Mouse (Mus musculus) retina, embryonic 14.5 days (tissue): ENCODE data around the gene Tnfsf14.

Source experiments
- DNase-seq: peaks from one replicate; pipeline ENCODE4 v3.0.0-alpha.2; 2015; ENCODE audit warnings: low spot score

Tnfsf14 gene

DNA sequence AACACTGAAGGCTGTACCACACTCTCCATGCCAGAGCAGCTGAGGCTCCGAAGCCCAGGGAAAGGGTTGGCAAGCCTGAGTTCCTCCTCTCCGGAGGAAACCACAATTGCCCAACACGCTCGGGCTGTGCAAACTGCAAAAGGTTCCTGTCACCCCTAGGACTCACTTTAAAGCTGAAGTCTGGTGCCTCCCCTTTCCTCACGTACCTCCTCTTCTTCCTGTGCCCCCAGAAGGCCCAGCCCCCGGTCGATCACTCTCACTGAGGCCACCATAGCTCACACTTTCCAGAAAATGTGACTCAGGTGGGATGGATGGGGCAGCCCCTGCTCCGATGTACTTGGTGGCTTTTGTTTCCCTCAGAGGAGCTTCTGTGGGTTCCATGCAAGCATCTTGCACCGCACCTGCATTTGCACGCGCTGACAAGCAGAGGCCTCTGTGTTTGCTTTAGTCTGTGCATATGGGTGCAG, at the start of gene Tnfsf14:
TSS of gene Tnfsf14 (minus strand) at position 137 of the 467 bp plus-strand sequence.
- no peak for DNase-seq

DNA sequence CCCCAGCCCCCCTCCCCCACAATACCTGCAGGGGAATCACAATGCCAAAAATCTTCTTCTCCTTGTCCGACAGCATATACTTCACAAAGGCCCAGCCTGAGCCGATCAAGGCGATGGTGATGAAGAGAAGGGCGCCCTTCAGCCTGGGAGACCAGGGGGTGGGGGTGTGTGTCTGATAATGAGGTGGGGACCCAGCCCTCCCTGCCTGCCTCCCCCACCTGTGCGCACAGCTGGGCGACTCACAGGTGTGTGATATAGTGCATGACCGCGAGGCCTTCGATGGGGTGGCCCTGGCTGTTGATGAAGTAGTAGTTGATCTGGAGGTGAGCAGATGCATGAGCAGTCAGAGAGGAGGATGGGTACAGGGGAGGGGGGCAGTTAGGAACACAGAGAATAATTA, 43.2 kb upstream of the Tnfsf14 start:
- no peak for DNase-seq

DNA sequence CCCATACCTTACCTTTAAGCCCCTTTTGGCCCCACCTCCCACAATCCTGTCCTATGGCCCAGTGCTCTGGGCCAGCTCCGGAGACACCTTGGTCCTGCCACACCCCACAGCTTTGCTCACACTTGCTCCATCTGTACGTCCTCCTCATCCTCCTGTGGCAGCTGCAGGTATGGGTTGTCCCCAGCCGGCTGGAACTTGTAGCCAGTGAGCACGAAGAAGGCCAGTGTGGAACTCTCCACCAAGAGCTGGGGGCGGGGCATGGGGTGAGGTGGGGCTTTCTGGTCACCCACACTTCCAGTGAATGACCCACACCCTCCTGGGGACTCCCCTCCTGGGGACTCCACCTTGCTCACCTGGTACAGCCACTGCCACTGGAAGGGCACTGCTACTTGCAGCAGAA, 41.8 kb upstream of the Tnfsf14 start:
- no peak for DNase-seq

DNA sequence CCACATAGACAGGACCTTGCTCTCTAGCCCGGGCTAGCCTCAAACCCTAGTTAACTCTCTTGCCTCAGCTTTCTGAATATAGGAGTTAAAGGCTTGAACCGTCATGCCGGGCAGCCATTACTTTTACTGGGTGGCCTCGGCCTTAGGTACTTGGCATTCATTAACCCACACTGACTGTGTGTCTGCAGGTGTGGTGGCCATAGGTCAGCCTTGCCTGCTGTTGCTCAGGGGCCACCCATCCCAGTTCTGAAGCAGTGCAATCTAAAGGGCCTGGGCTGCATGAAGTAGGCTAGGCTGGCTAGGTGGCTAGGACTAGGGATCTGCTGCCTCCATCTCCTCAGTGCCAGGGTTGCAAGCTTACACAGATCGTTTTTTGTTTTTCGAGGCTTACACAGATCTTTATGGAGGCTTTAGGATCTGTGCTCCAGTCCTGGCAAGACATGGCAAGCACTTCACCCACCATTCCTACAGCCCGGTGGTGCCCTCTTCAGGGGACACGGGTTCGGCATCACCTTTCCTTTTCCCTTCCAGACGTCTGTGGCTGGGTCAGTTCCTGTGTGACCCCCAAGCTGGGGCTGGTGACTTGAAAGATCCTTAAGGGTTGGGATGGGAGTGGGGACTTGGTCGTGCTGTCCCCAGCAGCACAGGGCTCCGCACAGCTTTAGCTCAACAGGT, 40.4 kb upstream of the Tnfsf14 start:
- DNase-seq, result no peak

DNA sequence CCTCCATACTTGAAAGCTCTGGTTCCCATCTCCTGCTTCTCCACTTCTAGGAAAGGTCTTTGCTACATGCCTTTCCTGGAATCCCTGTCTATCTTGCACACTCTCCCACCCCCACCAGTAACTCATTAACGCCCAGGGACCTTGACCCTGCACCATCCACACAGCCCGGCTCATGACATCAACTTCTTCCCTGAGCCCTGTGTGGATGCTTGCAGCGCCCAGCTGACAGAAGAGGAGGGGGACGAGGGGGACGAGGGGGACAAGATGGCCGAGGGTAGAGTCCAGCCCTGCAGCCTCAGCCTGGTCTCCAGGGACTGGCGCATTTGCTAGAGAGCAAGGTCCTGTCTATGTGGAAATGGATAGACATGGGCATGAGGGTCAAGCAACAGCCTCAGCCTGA, 39.1 kb upstream of the Tnfsf14 start:
- DNase-seq, result peak; percentile 33

DNA sequence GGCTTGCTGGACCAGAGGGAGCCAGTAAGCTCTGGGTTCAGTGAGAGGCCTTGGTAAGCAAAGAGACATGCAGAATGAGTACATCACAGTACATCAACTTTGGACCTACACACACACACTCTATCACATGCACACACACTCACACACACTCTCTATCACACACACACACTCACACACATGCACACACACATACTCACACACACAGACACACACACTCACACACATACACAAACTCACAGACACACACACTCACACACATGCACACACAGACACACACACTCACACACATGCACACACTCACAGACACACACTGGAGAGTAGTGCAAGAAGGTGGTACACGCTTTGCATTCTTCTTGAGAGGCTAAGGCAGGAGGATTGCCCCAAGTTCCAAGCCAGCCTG, 38.2 kb upstream of the Tnfsf14 start:
- DNase-seq, result no peak

DNA sequence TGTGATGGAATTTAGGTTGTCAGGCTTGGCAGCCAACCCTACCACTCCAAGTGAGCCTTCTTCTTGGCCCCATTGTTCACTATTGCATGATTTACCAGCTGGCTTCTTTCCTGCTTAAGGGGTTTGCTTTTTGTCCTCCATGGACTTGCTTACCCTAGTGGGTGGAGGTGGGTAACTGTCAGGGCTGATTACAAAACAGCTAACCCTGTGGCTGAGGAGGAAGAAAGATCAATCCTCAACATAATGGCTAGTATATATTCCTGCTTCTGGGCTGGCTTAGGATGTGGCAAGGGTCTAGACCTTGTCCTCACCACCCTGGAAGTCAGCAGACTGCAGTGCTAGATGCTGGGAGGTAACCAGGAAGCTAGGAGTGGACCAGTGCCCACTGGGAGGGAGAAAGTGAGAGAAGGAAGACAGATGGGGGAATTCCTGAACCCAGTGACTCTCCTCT, 37.4 kb upstream of the Tnfsf14 start:
- DNase-seq, result no peak

DNA sequence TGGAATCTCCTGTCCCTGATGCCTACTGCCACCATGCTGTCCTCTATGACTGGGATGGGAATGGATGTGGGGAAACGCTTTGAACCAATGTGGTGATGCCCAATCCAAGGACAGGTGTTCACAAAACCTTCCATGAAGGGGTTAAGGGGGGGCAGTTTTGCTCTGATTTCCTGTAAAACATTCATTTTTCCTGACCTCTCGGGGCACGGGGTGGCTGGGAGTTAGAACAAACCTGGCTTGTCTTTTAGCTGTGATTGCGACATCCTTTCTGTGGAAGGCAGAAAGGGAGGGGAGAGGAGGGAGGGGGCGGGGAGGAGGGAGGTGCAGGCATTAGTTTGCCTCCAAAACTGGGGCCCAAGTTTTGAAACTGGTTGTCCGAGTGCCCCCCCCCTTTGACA, 36.8 kb upstream of the Tnfsf14 start:
- DNase-seq, result no peak

DNA sequence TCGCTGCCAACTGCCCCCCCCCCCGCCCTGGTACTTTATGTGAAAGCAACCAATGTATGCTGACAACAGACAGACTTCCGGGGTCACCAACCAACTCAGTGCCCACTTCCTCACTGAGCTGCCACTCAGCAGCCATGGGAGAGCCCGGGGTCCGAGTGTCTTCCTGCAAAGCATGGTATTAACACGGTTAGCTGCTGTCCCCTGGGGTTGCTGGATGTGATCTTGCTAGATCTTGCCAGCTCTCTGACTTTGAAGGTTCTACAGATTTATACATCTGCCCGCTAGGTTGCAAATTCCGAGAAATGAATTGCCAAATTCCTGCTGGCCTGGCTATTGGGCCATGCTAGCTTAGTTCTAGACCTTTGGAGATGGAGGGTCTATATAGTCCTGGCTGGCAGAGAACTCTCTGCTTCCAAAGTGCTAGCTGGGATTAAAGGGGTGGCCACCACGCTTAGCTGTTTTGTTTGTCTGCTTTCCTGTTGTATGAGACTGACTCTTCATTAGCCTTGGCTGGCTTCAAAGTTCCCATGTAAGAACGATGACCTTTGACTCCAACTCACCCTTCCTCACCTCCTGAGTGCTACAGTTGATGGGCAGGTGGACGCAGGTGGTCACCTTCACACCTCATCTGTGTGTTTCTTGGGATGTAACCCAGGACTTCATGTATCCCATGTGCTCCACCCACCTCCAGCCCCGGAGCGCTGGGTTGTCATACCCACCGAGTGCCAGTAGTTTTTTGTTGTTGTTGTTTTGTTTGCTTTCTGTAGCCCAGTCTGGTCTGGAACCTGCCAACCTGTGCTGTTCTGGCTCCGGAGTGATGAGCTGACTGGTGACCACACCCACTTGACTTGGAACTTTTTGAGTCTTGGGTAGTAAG, 36.1 kb upstream of the Tnfsf14 start:
- no peak for DNase-seq

GRCm38 (mm10) chr17:57228873-57229272, 34.9 kb upstream of the Tnfsf14 start:
- DNase-seq, result no peak

DNA sequence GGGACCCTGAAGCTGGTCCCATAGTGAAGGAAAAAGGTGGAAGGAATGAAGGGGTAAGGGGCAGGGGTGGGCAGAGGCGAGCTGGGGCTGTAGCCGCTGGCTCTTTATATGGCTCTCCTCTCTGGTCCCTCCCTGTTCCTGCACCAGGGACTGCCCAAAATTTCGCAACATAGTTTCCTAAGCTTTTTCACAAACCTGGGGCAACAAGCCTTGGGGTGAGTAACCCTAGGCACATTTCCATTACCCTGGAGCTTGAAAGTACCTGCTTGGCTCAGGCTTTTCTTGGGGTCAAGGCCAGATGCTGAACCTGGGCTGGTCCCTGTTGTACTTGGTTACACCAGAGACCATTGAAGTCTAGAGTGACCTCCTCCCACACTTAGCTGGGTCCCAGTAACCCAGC, 34.0 kb upstream of the Tnfsf14 start, which contains the start of gene C3:
TSS of gene C3 (minus strand) at position 123 of the 400 bp plus-strand sequence.
- no peak for DNase-seq

DNA sequence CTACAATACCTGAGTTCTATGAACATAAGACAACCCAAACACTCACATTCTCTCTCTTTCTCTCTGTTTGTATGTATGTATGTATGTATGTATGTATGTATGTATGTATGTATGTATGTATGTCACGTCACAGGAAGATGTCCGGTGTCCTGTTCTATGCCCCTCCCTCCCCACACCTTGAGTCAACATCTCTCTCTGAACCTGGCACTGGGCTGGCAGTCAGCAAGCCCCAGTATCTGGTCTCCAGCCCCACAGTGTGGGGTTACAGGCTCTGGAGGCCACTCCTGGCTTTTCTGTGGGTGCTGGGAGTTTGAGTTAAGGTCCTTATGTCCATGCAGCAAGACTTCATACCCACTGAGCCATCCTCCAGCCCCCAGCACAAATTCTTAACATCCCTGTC, 33.5 kb upstream of the Tnfsf14 start:
- no peak for DNase-seq

DNA sequence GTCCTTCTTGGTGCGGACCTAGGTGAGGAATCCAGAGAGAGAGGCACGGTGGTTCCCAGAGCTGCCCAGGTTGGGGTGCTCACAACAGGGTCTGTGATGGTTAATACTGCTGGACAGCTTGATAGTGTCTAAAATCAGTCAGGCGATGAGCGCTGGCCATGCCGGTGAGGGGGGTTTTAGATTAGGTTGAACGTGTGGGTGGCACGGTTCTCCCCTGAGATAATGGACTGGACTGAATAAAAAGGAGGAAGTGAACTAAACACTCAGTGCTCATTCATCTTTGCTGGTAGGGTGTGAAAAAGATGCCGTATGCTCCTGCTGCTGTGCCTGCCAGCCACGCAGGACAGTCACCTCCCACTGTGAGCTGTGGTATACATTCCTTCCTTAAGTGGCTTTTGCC, 29.3 kb upstream of the Tnfsf14 start:
- no peak for DNase-seq

DNA sequence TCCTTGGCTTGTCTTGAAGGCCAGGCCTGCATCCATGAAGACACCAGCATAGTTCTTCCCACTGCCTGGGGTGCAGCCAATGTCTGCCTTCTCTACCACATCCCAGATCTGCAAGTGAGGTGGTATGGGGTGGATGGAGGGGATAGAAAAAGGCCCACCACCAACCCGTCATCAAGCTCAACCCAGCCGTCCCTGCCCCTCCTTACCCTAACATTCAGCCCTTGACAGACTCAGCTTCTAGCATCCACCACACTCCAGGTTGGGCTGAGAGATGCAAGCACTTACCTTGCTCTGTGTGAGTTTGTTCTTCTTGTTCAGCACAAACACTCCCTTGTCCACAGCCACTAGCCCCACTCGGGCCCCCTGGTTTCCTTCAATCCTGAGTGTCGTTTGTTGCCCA, 27.9 kb upstream of the Tnfsf14 start:
- no peak for DNase-seq

DNA sequence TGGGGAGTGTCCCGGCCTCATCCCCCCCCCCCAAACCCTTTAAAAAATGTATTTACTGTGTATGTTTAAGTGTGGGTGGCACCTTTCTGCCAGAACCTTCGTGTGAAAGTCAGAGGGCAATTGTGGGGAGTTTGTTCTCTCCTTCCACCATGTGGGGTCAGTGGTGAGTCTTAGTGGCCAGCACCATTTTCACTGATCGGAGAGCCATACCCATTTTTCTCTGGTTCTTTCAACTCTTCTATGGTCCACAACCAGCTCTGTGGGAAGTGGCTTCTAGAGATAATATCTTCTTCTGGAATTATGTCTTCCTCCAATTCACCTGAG, 25.9 kb upstream of the Tnfsf14 start:
- DNase-seq, result peak; percentile 59

- DNase-seq, result peak; percentile 77
These were observed 25.3 kb upstream of the Tnfsf14 start for GRCm38 (mm10) chr17:57219167-57219883.

DNA sequence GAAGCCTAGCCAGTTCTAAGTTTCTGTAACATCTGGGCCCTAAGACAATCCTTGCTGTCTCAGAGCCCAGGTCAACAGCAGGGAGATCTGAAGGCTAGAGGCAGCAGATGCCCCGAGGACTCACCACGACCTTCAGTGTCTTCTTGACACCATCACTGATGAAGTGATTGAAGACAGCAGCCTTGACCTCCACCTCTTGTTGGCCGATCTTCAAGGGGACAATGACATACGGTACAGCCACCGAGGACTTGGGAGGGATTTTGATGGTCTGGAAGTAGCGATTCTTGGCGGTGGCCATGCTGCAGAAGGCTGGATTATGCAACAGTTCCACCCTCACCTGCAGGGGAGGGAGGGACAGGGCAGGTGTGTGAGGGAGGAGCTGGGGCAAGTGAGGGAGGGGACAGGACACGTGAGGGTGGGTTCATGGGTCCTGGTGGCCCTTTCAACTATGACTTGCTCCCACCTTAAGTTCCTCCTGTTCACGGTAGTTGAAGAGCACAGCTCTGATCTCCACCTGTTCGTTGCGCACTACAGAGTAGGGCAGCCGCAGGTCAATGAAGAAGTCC, 24.4 kb upstream of the Tnfsf14 start:
- no peak for DNase-seq

DNA sequence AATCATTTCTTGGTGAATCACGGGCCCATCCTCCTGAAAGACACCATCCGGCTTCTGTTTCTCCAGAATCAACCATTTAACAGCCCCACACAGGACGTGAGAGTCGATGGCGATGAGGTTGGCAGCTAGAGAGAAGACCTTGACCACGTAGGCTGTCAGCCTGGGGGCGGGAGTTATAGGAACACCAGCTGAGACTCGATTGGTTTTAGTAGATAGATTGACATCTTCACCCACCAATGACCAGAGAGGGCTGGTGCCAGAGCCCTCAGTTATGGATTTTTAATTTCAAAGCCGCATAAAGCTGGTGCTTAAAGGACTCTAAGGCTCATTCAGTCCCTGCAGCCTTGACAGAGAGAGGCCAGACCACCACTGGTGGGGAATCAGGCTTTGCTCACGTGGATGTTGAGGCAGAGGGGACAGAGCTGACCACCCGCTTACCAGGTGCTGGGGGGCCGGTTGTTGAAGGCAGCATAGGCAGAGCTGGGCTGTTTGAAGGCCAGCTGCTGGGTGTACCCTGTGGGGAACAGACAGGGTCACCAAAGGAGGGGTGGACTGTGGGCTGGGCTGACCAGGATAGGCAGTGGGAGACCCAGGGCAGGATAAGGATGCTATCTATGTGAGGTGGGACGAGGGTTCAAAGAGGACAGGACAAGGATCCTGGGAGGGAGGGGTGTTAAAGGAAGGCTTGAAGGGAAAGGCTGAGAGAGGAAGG, 20.9 kb upstream of the Tnfsf14 start:
- DNase-seq, result peak; percentile 80

- no peak for DNase-seq
These were observed 17.5 kb upstream of the Tnfsf14 start for GRCm38 (mm10) chr17:57211501-57211900.

DNA sequence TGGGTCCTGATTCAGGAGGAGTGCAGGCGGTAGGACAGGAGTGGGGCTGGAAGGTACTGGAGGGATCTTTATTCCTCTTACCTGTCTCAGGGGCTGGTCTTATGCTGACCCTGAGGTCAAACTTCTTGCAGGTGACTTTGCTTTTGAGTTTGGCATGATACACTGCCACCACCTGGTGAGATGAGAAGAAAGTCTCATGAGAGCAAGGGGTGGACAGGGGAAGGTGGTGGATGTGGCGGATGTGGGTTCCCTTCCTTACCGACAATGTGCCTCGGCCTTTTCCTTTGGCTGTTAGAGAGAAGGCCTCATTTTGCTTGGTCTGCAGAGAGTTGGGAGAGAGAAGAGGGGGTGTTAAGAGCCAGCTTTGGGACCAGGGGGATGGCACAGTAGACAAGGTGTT, 15.4 kb upstream of the Tnfsf14 start:
- DNase-seq, result no peak

GRCm38 (mm10) chr17:57207938-57208337, 14.0 kb upstream of the Tnfsf14 start:
- no peak for DNase-seq
